Mouse (Mus musculus): ENCODE data around the gene Adat3. TPM values are rescaled to one million over a fixed set of nuclear protein-coding genes. Genes with fewer than 3 reads are reported as not detected.
"Not testable (repeated sequence)": the region's sequence is repeated elsewhere in the genome, so short reads cannot be mapped to it uniquely, and the experiment has no call there.

Adat3 gene
- polyA plus RNA-seq, 1 experiment from 2014 or later, result 6.4 TPM

DNA sequence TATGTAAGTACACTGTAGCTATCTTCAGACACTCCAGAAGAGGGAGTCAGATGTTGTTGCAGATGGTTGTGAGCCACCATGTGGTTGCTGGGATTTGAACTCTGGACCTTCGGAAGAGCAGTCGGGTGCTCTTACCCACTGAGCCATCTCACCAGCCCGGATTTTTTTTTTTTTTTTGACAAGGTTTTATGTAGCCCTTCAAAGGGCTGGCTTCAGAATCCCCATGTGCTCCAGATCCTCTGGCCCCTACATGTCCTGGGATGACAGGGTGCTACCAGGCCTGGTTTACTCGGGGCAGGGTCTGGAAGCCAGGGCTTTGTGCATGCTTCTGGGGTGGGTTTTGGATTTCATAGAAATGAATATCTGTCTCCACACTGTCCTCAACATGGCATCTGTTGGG is 3.0 kb downstream of the Adat3 start, which contains the start of gene Gm49322:
Gene Gm49322 (plus strand): TSS at position 301 of the 400 bp plus-strand sequence.
- H3K27ac ChIP-seq (ENCODE audit: low read depth, low read length); H3K4me2 ChIP-seq (ENCODE audit: low read length); H3K9me3 ChIP-seq (ENCODE audit: control insufficient read depth, low read length); H3K9ac ChIP-seq (ENCODE audit: low read depth, low read length); H3K4me3 ChIP-seq (ENCODE audit: low read length); ATAC-seq; H3K27me3 ChIP-seq (replicated peaks; ENCODE audit: control insufficient read depth, insufficient read depth, low read length): not testable (repeated sequence)
- Histone ChIP-seq H3K36me3 (ENCODE audit: control insufficient read depth, insufficient read depth, low read length) (peaks cover 28% of the 10 kb centered on the region), H3K4me1 (ENCODE audit: control insufficient read depth, insufficient read depth, low read depth, low read length) (peaks cover 17% of the 10 kb centered on the region)
- 76% methylated on average over 3 of the region's 4 CpGs for WGBS

- H3K4me1 ChIP-seq (ENCODE audit: control insufficient read depth, insufficient read depth, low read depth, low read length), result peaks cover 17% of the 10 kb centered on the region
- WGBS, result 93% methylated on average over 23 of the region's 23 CpGs
- no peaks in the 10 kb centered on the region for H3K27me3 ChIP-seq (replicated peaks; ENCODE audit: control insufficient read depth, insufficient read depth, low read length)
- peaks cover 28% of the 10 kb centered on the region for H3K36me3 ChIP-seq (ENCODE audit: control insufficient read depth, insufficient read depth, low read length)
- no peaks in the 10 kb centered on the region for H3K9me3 ChIP-seq (ENCODE audit: control insufficient read depth, low read length)
- no peak overlapping the region for H3K9ac ChIP-seq (ENCODE audit: low read depth, low read length)
- no peak overlapping the region for H3K27ac ChIP-seq (ENCODE audit: low read depth, low read length)
- ATAC-seq, result no peak
- H3K4me2 ChIP-seq (ENCODE audit: low read length), result no peak overlapping the region
- H3K4me3 ChIP-seq (ENCODE audit: low read length), result no peak overlapping the region
Observed at GRCm38 (mm10) chr10:80606306-80606705, 3.6 kb downstream of the Adat3 start.

GRCm38 (mm10) chr10:80606737-80607350 is 4.2 kb downstream of the Adat3 start:
- peaks cover 28% of the 10 kb centered on the region for H3K36me3 ChIP-seq (ENCODE audit: control insufficient read depth, insufficient read depth, low read length)
- WGBS, result 94% methylated on average over 34 of the region's 34 CpGs
- no peak overlapping the region for H3K27ac ChIP-seq (ENCODE audit: low read depth, low read length)
- no peak overlapping the region for H3K9ac ChIP-seq (ENCODE audit: low read depth, low read length)
- H3K4me3 ChIP-seq (ENCODE audit: low read length), result no peak overlapping the region
- no peak overlapping the region for H3K4me2 ChIP-seq (ENCODE audit: low read length)
- no peaks in the 10 kb centered on the region for H3K27me3 ChIP-seq (replicated peaks; ENCODE audit: control insufficient read depth, insufficient read depth, low read length)
- peaks cover 17% of the 10 kb centered on the region for H3K4me1 ChIP-seq (ENCODE audit: control insufficient read depth, insufficient read depth, low read depth, low read length)
- no peak for ATAC-seq
- H3K9me3 ChIP-seq (ENCODE audit: control insufficient read depth, low read length), result no peaks in the 10 kb centered on the region

DNA sequence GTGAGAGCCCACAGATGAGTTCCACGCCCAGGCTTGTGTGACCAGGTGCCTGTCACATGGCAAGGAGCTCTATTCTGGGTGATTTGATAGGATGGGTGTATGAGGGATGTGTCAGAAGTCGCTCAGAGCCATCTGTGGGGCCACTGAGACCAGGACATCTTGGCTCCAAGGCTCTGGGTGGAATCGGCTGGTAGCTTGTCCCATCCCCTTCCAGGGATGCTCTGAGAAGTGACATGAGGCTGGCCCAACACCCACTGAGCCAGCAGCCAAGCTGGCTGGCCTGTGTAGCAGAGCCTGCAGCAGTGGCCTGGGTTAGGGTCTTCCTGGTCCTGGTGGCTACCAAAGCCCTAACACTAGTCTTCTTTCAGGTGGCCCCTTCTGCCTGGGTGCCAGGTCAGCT is 5.8 kb downstream of the Adat3 start:
- Histone ChIP-seq H3K36me3 (ENCODE audit: control insufficient read depth, insufficient read depth, low read length) (peaks cover 28% of the 10 kb centered on the region), H3K9ac (ENCODE audit: low read depth, low read length) (no peak overlapping the region), H3K4me3 (ENCODE audit: low read length) (no peak overlapping the region), H3K4me2 (ENCODE audit: low read length) (no peak overlapping the region), H3K27me3 (replicated peaks; ENCODE audit: control insufficient read depth, insufficient read depth, low read length) (no peaks in the 10 kb centered on the region), H3K4me1 (ENCODE audit: control insufficient read depth, insufficient read depth, low read depth, low read length) (peaks cover 11% of the 10 kb centered on the region), H3K9me3 (ENCODE audit: control insufficient read depth, low read length) (no peaks in the 10 kb centered on the region), H3K27ac (ENCODE audit: low read depth, low read length) (no peak overlapping the region)
- WGBS, result 94% methylated on average over 3 of the region's 3 CpGs
- ATAC-seq, result no peak

DNA sequence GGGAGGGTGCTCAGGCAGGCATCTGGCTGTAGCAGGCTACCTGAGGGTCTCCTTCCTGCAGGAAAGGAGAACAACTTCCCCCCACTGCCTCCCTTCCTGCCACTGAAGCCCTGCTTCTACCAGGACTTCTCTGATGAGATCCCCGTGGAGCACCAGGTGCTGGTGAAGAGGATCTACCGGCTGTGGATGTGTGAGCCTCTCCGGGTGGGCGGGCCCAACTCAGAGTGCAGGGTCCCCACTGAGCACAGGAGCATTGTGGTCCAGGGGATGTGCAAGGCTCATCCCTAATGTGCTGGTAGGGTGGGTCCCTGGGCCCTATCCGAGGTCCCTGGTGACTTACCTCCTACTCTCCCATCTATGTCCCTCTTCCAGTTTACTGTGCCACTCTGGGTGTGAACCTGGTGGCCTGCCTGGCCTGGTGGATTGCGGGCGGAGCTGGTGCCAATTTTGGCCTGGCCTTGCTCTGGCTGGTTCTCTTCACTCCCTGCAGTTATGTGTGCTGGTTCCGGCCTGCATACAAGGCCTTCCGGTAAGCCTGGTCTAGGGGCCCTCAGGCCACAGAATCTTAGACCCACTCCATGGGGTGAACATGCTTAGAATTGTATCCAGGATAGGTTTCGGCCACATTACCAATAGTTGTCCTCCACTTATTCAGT is 6.7 kb downstream of the Adat3 start:
- Histone ChIP-seq H3K4me1 (ENCODE audit: control insufficient read depth, insufficient read depth, low read depth, low read length) (0 out of 2 replicates have a peak, but pooled peaks cover 2% of the 10 kb centered on the region), H3K4me3 (ENCODE audit: low read length) (no peak overlapping the region), H3K9ac (ENCODE audit: low read depth, low read length) (no peak overlapping the region), H3K36me3 (ENCODE audit: control insufficient read depth, insufficient read depth, low read length) (peaks cover 30% of the 10 kb centered on the region), H3K27me3 (replicated peaks; ENCODE audit: control insufficient read depth, insufficient read depth, low read length) (no peaks in the 10 kb centered on the region), H3K4me2 (ENCODE audit: low read length) (no peak overlapping the region), H3K9me3 (ENCODE audit: control insufficient read depth, low read length) (no peaks in the 10 kb centered on the region), H3K27ac (ENCODE audit: low read depth, low read length) (no peak overlapping the region)
- ATAC-seq, result no peak
- 93% methylated on average over 10 of the region's 10 CpGs for WGBS

GRCm38 (mm10) chr10:80610116-80610785 is 7.6 kb downstream of the Adat3 start:
- Histone ChIP-seq H3K36me3 (ENCODE audit: control insufficient read depth, insufficient read depth, low read length) (peaks cover 37% of the 10 kb centered on the region), H3K27me3 (replicated peaks; ENCODE audit: control insufficient read depth, insufficient read depth, low read length) (no peaks in the 10 kb centered on the region), H3K4me2 (ENCODE audit: low read length) (no peak overlapping the region), H3K27ac (ENCODE audit: low read depth, low read length) (no peak overlapping the region), H3K4me1 (ENCODE audit: control insufficient read depth, insufficient read depth, low read depth, low read length) (no peaks in the 10 kb centered on the region), H3K4me3 (ENCODE audit: low read length) (no peak overlapping the region), H3K9me3 (ENCODE audit: control insufficient read depth, low read length) (no peaks in the 10 kb centered on the region), H3K9ac (ENCODE audit: low read depth, low read length) (no peak overlapping the region)
- WGBS, result 90% methylated on average over 9 of the region's 9 CpGs
- ATAC-seq, result no peak

- no peak overlapping the region for H3K9ac ChIP-seq (ENCODE audit: low read depth, low read length)
- 80% methylated on average over 4 of the region's 4 CpGs for WGBS
- no peaks in the 10 kb centered on the region for H3K27me3 ChIP-seq (replicated peaks; ENCODE audit: control insufficient read depth, insufficient read depth, low read length)
- H3K4me1 ChIP-seq (ENCODE audit: control insufficient read depth, insufficient read depth, low read depth, low read length), result no peaks in the 10 kb centered on the region
- no peak overlapping the region for H3K4me3 ChIP-seq (ENCODE audit: low read length)
- H3K27ac ChIP-seq (ENCODE audit: low read depth, low read length), result no peak overlapping the region
- ATAC-seq, result no peak
- H3K36me3 ChIP-seq (ENCODE audit: control insufficient read depth, insufficient read depth, low read length), result peaks cover 40% of the 10 kb centered on the region
- H3K4me2 ChIP-seq (ENCODE audit: low read length), result no peak overlapping the region
- H3K9me3 ChIP-seq (ENCODE audit: control insufficient read depth, low read length), result no peaks in the 10 kb centered on the region
Observed at GRCm38 (mm10) chr10:80611024-80611423, 8.3 kb downstream of the Adat3 start.

- no peak overlapping the region for H3K4me3 ChIP-seq (ENCODE audit: low read length)
- ATAC-seq, result no peak
- peaks cover 32% of the 10 kb centered on the region for H3K36me3 ChIP-seq (ENCODE audit: control insufficient read depth, insufficient read depth, low read length)
- H3K4me2 ChIP-seq (ENCODE audit: low read length), result no peak overlapping the region
- H3K27me3 ChIP-seq (replicated peaks; ENCODE audit: control insufficient read depth, insufficient read depth, low read length), result no peaks in the 10 kb centered on the region
- 94% methylated on average over 3 of the region's 3 CpGs for WGBS
- no peak overlapping the region for H3K9ac ChIP-seq (ENCODE audit: low read depth, low read length)
- no peak overlapping the region for H3K27ac ChIP-seq (ENCODE audit: low read depth, low read length)
- no peaks in the 10 kb centered on the region for H3K9me3 ChIP-seq (ENCODE audit: control insufficient read depth, low read length)
- no peaks in the 10 kb centered on the region for H3K4me1 ChIP-seq (ENCODE audit: control insufficient read depth, insufficient read depth, low read depth, low read length)
Observed at GRCm38 (mm10) chr10:80611905-80612304, 9.2 kb downstream of the Adat3 start.

DNA sequence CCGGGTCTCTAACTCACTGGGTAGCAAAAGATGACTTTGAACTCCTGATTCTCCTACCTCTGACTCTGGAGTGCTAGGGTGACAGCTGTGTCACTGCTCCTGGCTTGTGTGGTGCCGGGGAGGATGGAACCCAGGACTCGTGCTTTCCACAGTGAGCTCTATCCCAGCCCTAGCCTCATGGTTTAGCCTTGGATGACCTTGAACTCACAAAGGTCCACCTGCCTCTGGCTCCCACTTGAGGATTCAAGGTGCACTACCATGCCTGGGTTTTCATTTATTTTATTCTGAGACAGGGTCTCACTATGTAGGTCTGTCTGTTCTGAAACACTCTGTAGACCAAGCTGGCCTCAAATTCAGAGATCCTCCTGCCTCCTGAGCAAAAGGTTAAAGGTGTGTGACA is 11.1 kb downstream of the Adat3 start:
- no peaks in the 10 kb centered on the region for H3K27me3 ChIP-seq (replicated peaks; ENCODE audit: control insufficient read depth, insufficient read depth, low read length)
- peaks cover 23% of the 10 kb centered on the region for H3K36me3 ChIP-seq (ENCODE audit: control insufficient read depth, insufficient read depth, low read length)
- H3K4me2 ChIP-seq (ENCODE audit: low read length), result no peak overlapping the region
- no peaks in the 10 kb centered on the region for H3K4me1 ChIP-seq (ENCODE audit: control insufficient read depth, insufficient read depth, low read depth, low read length)
- no peak overlapping the region for H3K4me3 ChIP-seq (ENCODE audit: low read length)
- H3K9ac ChIP-seq (ENCODE audit: low read depth, low read length), result no peak overlapping the region
- H3K9me3 ChIP-seq (ENCODE audit: control insufficient read depth, low read length), result no peaks in the 10 kb centered on the region
- WGBS, result 80% methylated on average over 3 of the region's 3 CpGs
- H3K27ac ChIP-seq (ENCODE audit: low read depth, low read length), result no peak overlapping the region
- no peak for ATAC-seq
